Mouse (Mus musculus) MEL (cell line): Measurements from ENCODE around the gene Stx6. TPM values are rescaled to one million over a fixed set of nuclear protein-coding genes. Genes with fewer than 3 reads are reported as not detected.

Experiments
- DNase-seq: peaks from one replicate; pipeline ENCODE4 v3.0.0; 2011; ENCODE audit warnings: low read depth, low spot score
- H3K27ac ChIP-seq: 2 replicates; pipeline ENCODE4 v1.5.1; 2012; ENCODE audit warnings: low read depth, mild to moderate bottlenecking, control low read depth, low read length, moderate library complexity; ENCODE audit not compliant: control insufficient read depth
- H3K27me3 ChIP-seq, 2 experiments: fragments of 150-350 bp in 1 of 2; sonication (generic) in 1 of 2; 2 replicates each; pipeline ENCODE4 v1.6.1; 2012; ENCODE audit warnings: low read length in 2 of 2, mild to moderate bottlenecking in 2 of 2, improper control_type of control experiment in 1 of 2, moderate library complexity in 1 of 2; ENCODE audit not compliant: insufficient read depth in 2 of 2, control insufficient read depth in 1 of 2
- H3K36me3 ChIP-seq, 2 experiments: 2 replicates each; pipeline ENCODE4 v1.6.1; 2012 to 2014; ENCODE audit warnings: low read length in 2 of 2, improper control_type of control experiment in 1 of 2, inconsistent platforms in 1 of 2, mild to moderate bottlenecking in 1 of 2; ENCODE audit not compliant: insufficient read depth in 2 of 2, control insufficient read depth in 1 of 2
- H3K4me1 ChIP-seq, 2 experiments: fragments of 150-350 bp in 1 of 2; sonication (generic) in 1 of 2; 2 replicates each; pipeline ENCODE4 v1.6.1; 2012; ENCODE audit warnings: low read length in 2 of 2, improper control_type of control experiment in 1 of 2, mild to moderate bottlenecking in 1 of 2; ENCODE audit not compliant: insufficient read depth in 2 of 2, control insufficient read depth in 1 of 2
- H3K4me3 ChIP-seq, 2 experiments: fragments of 150-350 bp in 1 of 2; sonication (generic) in 1 of 2; 2 replicates each; pipeline ENCODE4 v1.5.1; 2012; ENCODE audit warnings: low read depth in 2 of 2, low read length in 2 of 2, mild to moderate bottlenecking in 2 of 2, moderate library complexity in 2 of 2, control low read depth in 1 of 2, improper control_type of control experiment in 1 of 2; ENCODE audit not compliant: control insufficient read depth in 1 of 2, insufficient read depth in 1 of 2
- H3K79me2 ChIP-seq: 2 replicates; pipeline ENCODE4 v1.6.1; 2012; ENCODE audit warnings: mild to moderate bottlenecking, low read length, moderate library complexity; ENCODE audit not compliant: control insufficient read depth, poor library complexity, insufficient read depth
- H3K9ac ChIP-seq: 2 replicates; pipeline ENCODE4 v1.6.1; 2012; ENCODE audit warnings: low read depth, mild to moderate bottlenecking, control low read depth, low read length, moderate library complexity; ENCODE audit not compliant: control insufficient read depth, poor library complexity, severe bottlenecking
- H3K9me3 ChIP-seq: fragments of 150-350 bp; sonication (generic); replicated peaks from 2 replicates; pipeline ENCODE4 v1.6.1; 2012; ENCODE audit warnings: mild to moderate bottlenecking, low read length, improper control_type of control experiment, moderate library complexity; ENCODE audit not compliant: insufficient read depth
- EP300 ChIP-seq, 2 experiments: IDR thresholded peaks; 2 replicates each; pipeline ENCODE4 v1.6.1; 2011; ENCODE audit warnings: improper control_type of control experiment in 2 of 2, low read length in 2 of 2, low read depth in 1 of 2, mild to moderate bottlenecking in 1 of 2
- GABPA ChIP-seq: IDR thresholded peaks from 2 replicates; pipeline ENCODE4 v1.6.1; 2012; ENCODE audit warnings: low read depth, mild to moderate bottlenecking, inconsistent platforms, low read length, improper control_type of control experiment, moderate library complexity
- GATA1 ChIP-seq: IDR thresholded peaks from 2 replicates; pipeline ENCODE4 v1.6.1; 2011; ENCODE audit warnings: low read depth, low read length, improper control_type of control experiment
- HCFC1 ChIP-seq: IDR thresholded peaks from 2 replicates; pipeline ENCODE4 v1.6.1; 2012; ENCODE audit warnings: low read depth, mild to moderate bottlenecking, inconsistent platforms, low read length, improper control_type of control experiment, moderate library complexity
- JUND ChIP-seq: IDR thresholded peaks from 2 replicates; pipeline ENCODE4 v1.6.1; 2011; ENCODE audit warnings: low read depth, mild to moderate bottlenecking, improper control_type of control experiment, low read length
- MAFK ChIP-seq: IDR thresholded peaks from 2 replicates; pipeline ENCODE4 v1.6.1; 2011; ENCODE audit warnings: low read depth, mild to moderate bottlenecking, low read length, improper control_type of control experiment, borderline replicate concordance
- MEF2A ChIP-seq: IDR thresholded peaks from 2 replicates; pipeline ENCODE4 v1.6.1; 2014; ENCODE audit warnings: low read depth, mild to moderate bottlenecking, inconsistent platforms, low read length, improper control_type of control experiment; ENCODE audit not compliant: poor library complexity, insufficient replicate concordance, severe bottlenecking; ENCODE audit errors: extremely low read depth
- MYC ChIP-seq: IDR thresholded peaks from 2 replicates; pipeline ENCODE4 v1.6.1; 2011; ENCODE audit warnings: low read depth, mild to moderate bottlenecking, low read length, improper control_type of control experiment, moderate library complexity
- NELFE ChIP-seq: IDR thresholded peaks from 2 replicates; pipeline ENCODE4 v1.6.1; 2011; ENCODE audit warnings: low read depth, low read length, improper control_type of control experiment
- POLR2AphosphoS2 ChIP-seq: IDR thresholded peaks from 2 replicates; pipeline ENCODE4 v1.6.1; 2011; ENCODE audit warnings: low read length, improper control_type of control experiment
- RAD21 ChIP-seq: IDR thresholded peaks from 2 replicates; pipeline ENCODE4 v1.6.1; 2011; ENCODE audit warnings: mild to moderate bottlenecking, low read depth, low read length, improper control_type of control experiment
- RCOR1 ChIP-seq: IDR thresholded peaks from 2 replicates; pipeline ENCODE4 v1.6.1; 2012; ENCODE audit warnings: low read depth, mild to moderate bottlenecking, inconsistent platforms, low read length, improper control_type of control experiment
- SIN3A ChIP-seq: IDR thresholded peaks from 2 replicates; pipeline ENCODE4 v1.6.1; 2012; ENCODE audit warnings: low read length, improper control_type of control experiment, inconsistent platforms
- USF2 ChIP-seq, 2 experiments: IDR thresholded peaks; 2 replicates each; pipeline ENCODE4 v1.6.1; 2011 to 2012; ENCODE audit warnings: improper control_type of control experiment in 2 of 2, low read length in 2 of 2, borderline replicate concordance in 1 of 2, inconsistent platforms in 1 of 2, low read depth in 1 of 2, mild to moderate bottlenecking in 1 of 2; ENCODE audit not compliant: insufficient read depth in 1 of 2
- ZMIZ1 ChIP-seq: IDR thresholded peaks from 2 replicates; pipeline ENCODE4 v1.6.1; 2012; ENCODE audit warnings: low read depth, mild to moderate bottlenecking, inconsistent platforms, low read length, improper control_type of control experiment, moderate library complexity
- ZNF384 ChIP-seq: IDR thresholded peaks from 2 replicates; pipeline ENCODE4 v1.6.1; 2012; ENCODE audit warnings: low read depth, mild to moderate bottlenecking, inconsistent platforms, low read length, improper control_type of control experiment
- polyA plus RNA-seq, 2 experiments: library from polyadenylated mRNA; stranded (reverse) in 1 of 2; unstranded in 1 of 2; fragments of >175 nt in 1 of 2; fragments of >200 nt in 1 of 2; gene quantifications; 2 replicates each; pipeline versions ENCODE4 v1.2.1 to v1.2.4; 2012; ENCODE audit warnings: low replicate concordance in 2 of 2, low read depth in 1 of 2; ENCODE audit not compliant: insufficient read length in 2 of 2, insufficient read depth in 1 of 2, missing spikeins in 1 of 2
- total RNA-seq: library from RNA; depleted of rRNA; stranded (reverse); fragments of 300-350 nt; gene quantifications from 2 replicates; pipeline ENCODE4 v1.2.3, GENCODE M21; 2012

Stx6 gene
- total and polyA plus RNA-seq, 3 experiments = 18.1 to 38.4 TPM; not detected in 1

GRCm38 (mm10) chr1:155203954-155204353 lies 45.4 kb downstream of the Stx6 start:
- DNase-seq = no peak
- H3K9ac ChIP-seq = no peak overlapping the region
- TF ChIP-seq GATA1 (no peak), SIN3A (no peak), NELFE (no peak)
- no peak overlapping the region for H3K27ac ChIP-seq
- peaks cover 3 to 17% of the 10 kb centered on the region in 2 experiments for H3K36me3 ChIP-seq
- no peaks in the 10 kb centered on the region for H3K27me3 ChIP-seq
- H3K4me3 ChIP-seq = no peak overlapping the region
- peaks cover 5 to 16% of the 10 kb centered on the region in 2 experiments for H3K4me1 ChIP-seq
- H3K9me3 ChIP-seq = no peaks in the 10 kb centered on the region
- no peaks in the 10 kb centered on the region for H3K79me2 ChIP-seq

- peaks cover 5 to 16% of the 10 kb centered on the region in 2 experiments for H3K4me1 ChIP-seq
- no peaks in the 10 kb centered on the region for H3K79me2 ChIP-seq
- H3K9ac ChIP-seq = no peak overlapping the region
- H3K9me3 ChIP-seq = no peaks in the 10 kb centered on the region
- DNase-seq = no peak
- no peaks in the 10 kb centered on the region for H3K27me3 ChIP-seq
- H3K27ac ChIP-seq = no peak overlapping the region
- TF ChIP-seq MEF2A (no peak), JUND (no peak), ZMIZ1 (no peak), EP300 (IDR thresholded peaks at IDR 0.05; ENCODE audit: low read depth in 1 of 2, low read length in 2 of 2) (no peak), HCFC1 (no peak), GABPA (no peak), NELFE (no peak), RAD21 (no peak), USF2 (IDR thresholded peaks at IDR 0.05; ENCODE audit: borderline replicate concordance in 1 of 2, insufficient read depth in 1 of 2, low read depth in 1 of 2, low read length in 2 of 2) (no peak), ZNF384 (no peak), MYC (no peak), RCOR1 (no peak), GATA1 (no peak), POLR2AphosphoS2 (no peak), MAFK (no peak)
- TF ChIP-seq, all 39 proteins: peak for 0
- H3K36me3 ChIP-seq = peaks cover 0 to 17% of the 10 kb centered on the region in 2 experiments; a peak in 3 of 4 replicates
- H3K4me3 ChIP-seq = no peak overlapping the region
These were observed 46.1 kb downstream of the Stx6 start for GRCm38 (mm10) chr1:155204560-155205162.
